Mouse (Mus musculus): ENCODE results near the gene Fancc. TPM values are rescaled to one million over a fixed set of nuclear protein-coding genes. Genes with fewer than 3 reads are reported as not detected.

The Fancc gene
- polyA plus RNA-seq, 1 experiment = 9.7 TPM

DNA sequence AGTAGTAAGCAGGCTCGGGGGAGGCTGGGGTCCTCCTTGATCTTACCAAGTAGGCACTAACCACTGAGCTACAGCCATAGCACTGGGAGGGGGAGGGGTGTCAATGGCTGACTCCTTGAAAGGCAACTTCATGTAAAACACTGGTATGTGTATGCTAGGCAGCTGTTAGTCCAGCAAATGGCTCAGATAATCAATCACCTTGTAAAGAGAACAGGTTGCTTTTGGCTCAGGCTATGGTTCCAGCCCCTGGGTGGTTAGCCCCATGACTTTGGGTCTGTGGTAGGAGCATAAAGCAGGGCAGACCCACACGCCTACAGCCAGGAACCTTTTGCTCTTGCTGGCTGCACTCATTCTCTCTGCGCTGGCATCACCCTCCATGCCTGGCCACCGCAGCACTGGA is 207.0 kb downstream of the Fancc start:
- H3K27me3 ChIP-seq (ENCODE audit: control insufficient read depth, insufficient read depth, low read length) = no peaks in the 10 kb centered on the region
- no peak overlapping the region for H3K27ac ChIP-seq (ENCODE audit: control insufficient read depth, insufficient read depth, low read depth, low read length)
- TF ChIP-seq CTCF (IDR thresholded peaks at IDR 0.05; ENCODE audit: control insufficient read depth, insufficient read depth, insufficient replicate concordance, low read depth, low read length) (no peak), POLR2A (IDR thresholded peaks at IDR 0.05; ENCODE audit: control insufficient read depth, low read depth, low read length) (no peak)
- H3K4me1 ChIP-seq (ENCODE audit: control insufficient read depth, insufficient read depth, low read length) = peaks cover 8% of the 10 kb centered on the region
- H3K4me3 ChIP-seq (ENCODE audit: control insufficient read depth, low read depth, low read length) = no peak overlapping the region
- H3K36me3 ChIP-seq (ENCODE audit: control insufficient read depth, insufficient read depth, low read length) = no peaks in the 10 kb centered on the region

DNA sequence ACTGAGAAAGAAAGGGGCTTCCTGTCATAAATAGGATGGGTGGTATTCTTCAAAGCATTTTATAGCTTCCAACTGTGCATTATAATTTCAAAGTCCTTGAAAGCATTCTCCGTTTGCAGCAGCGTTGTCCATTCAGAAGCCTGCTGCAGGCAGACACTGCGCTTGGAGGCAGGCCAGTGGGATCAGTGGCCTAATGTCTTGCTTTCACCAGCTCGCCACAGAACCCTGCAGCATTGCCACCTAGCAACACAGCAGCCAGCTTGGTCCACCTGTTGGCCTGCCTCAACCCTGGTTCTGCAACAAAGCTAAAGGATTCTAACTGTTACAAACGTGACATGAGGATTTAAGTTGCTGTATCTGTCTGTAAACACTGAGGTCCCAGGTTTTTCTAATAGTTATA is 207.4 kb downstream of the Fancc start:
- Histone ChIP-seq H3K4me1 (ENCODE audit: control insufficient read depth, insufficient read depth, low read length) (peaks cover 6% of the 10 kb centered on the region), H3K27ac (ENCODE audit: control insufficient read depth, insufficient read depth, low read depth, low read length) (no peak overlapping the region), H3K36me3 (ENCODE audit: control insufficient read depth, insufficient read depth, low read length) (no peaks in the 10 kb centered on the region), H3K27me3 (ENCODE audit: control insufficient read depth, insufficient read depth, low read length) (no peaks in the 10 kb centered on the region), H3K4me3 (ENCODE audit: control insufficient read depth, low read depth, low read length) (no peak overlapping the region)
- TF ChIP-seq POLR2A (IDR thresholded peaks at IDR 0.05; ENCODE audit: control insufficient read depth, low read depth, low read length) (no peak), CTCF (IDR thresholded peaks at IDR 0.05; ENCODE audit: control insufficient read depth, insufficient read depth, insufficient replicate concordance, low read depth, low read length) (no peak)

DNA sequence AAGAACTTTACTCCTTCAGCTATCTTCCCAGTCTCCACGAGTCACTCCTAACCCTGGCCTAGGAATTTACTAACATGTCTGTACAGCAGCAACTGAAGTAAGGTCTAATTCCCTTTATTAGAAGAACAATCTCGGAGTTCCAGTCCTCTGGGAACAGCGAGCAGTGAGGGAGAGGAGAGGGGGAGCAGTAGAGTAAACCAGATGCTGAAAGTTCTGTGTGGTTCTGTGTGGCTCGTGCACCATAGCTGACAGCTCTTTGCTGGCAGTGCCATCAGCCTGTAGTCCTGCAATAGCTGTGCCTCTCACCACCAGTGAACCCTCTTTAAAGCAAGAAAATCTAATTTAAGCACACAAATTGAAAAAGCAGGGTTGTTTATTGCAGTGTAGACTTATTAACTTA is 207.9 kb downstream of the Fancc start:
- no peak overlapping the region for H3K27ac ChIP-seq (ENCODE audit: control insufficient read depth, insufficient read depth, low read depth, low read length)
- H3K4me1 ChIP-seq (ENCODE audit: control insufficient read depth, insufficient read depth, low read length) = peaks cover 4% of the 10 kb centered on the region; the same call in 1 of the 2 replicates

DNA sequence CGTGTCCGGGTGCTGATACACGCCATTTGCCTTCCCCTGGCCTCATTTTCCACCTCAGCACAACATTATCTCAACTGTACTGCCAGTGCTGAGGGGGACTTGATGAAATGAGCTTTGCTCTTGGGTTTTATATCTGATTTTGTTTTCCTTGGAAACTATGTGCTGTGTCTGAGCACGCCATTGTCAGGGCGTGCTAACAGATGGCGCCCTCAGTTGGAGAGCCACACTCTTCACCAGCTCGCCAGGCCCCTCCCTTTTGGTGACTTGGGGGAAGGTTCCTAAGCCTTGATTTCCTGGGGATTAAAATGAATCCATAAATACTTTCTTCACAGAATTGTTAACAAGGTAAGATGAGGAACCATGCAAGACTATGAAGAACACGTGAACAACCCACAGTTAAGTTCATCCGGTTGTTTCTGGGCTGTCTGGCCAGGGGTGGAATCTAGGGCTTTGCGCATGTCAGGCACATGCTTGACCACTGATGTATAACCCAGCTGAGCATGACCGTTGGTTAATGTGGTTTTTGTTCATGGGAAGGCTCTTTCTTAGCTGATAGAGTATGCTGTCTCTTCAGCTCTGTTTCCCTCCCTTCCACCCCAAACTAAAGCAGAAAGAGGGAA is 210.5 kb downstream of the Fancc start:
- Histone ChIP-seq H3K27me3 (ENCODE audit: control insufficient read depth, insufficient read depth, low read length) (no peaks in the 10 kb centered on the region), H3K27ac (ENCODE audit: control insufficient read depth, insufficient read depth, low read depth, low read length) (no peak overlapping the region), H3K4me1 (ENCODE audit: control insufficient read depth, insufficient read depth, low read length) (no peaks in the 10 kb centered on the region; the same call in none of the 2 replicates), H3K4me3 (ENCODE audit: control insufficient read depth, low read depth, low read length) (no peak overlapping the region), H3K36me3 (ENCODE audit: control insufficient read depth, insufficient read depth, low read length) (no peaks in the 10 kb centered on the region)
- TF ChIP-seq CTCF (IDR thresholded peaks at IDR 0.05; ENCODE audit: control insufficient read depth, insufficient read depth, insufficient replicate concordance, low read depth, low read length) (no peak), POLR2A (IDR thresholded peaks at IDR 0.05; ENCODE audit: control insufficient read depth, low read depth, low read length) (no peak)

More for the DNA sequence above, 207.9 kb downstream of the Fancc start:
- no peaks in the 10 kb centered on the region for H3K27me3 ChIP-seq (ENCODE audit: control insufficient read depth, insufficient read depth, low read length)
- TF ChIP-seq POLR2A (IDR thresholded peaks at IDR 0.05; ENCODE audit: control insufficient read depth, low read depth, low read length) (no peak), CTCF (IDR thresholded peaks at IDR 0.05; ENCODE audit: control insufficient read depth, insufficient read depth, insufficient replicate concordance, low read depth, low read length) (no peak)
- no peak overlapping the region for H3K4me3 ChIP-seq (ENCODE audit: control insufficient read depth, low read depth, low read length)
- no peaks in the 10 kb centered on the region for H3K36me3 ChIP-seq (ENCODE audit: control insufficient read depth, insufficient read depth, low read length)

DNA sequence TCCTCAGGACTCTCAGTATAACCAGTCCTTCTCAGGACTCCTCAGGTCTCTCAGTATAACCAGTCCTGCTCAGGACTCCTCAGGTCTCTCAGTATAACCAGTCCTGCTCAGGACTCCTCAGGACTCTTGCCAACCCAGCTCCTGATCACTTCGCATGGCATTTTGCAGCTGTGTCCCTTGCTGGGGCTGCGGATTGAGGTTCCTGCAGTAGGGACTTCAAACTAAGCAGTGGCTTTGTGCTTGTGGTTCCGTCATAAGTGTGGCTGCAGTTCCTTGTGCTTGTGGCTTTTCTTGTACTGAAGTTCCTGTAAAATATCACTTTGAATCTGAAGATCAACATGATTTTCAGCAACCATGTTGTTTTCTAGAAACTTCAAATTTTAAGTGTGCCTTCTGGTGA is 212.3 kb downstream of the Fancc start:
- Histone ChIP-seq H3K27me3 (ENCODE audit: control insufficient read depth, insufficient read depth, low read length) (no peaks in the 10 kb centered on the region), H3K4me1 (ENCODE audit: control insufficient read depth, insufficient read depth, low read length) (no peaks in the 10 kb centered on the region; the same call in none of the 2 replicates), H3K4me3 (ENCODE audit: control insufficient read depth, low read depth, low read length) (no peak overlapping the region), H3K27ac (ENCODE audit: control insufficient read depth, insufficient read depth, low read depth, low read length) (no peak overlapping the region), H3K36me3 (ENCODE audit: control insufficient read depth, insufficient read depth, low read length) (no peaks in the 10 kb centered on the region)
- TF ChIP-seq CTCF (IDR thresholded peaks at IDR 0.05; ENCODE audit: control insufficient read depth, insufficient read depth, insufficient replicate concordance, low read depth, low read length) = no peak
- no peak for TF ChIP-seq POLR2A (IDR thresholded peaks at IDR 0.05; ENCODE audit: control insufficient read depth, low read depth, low read length)

DNA sequence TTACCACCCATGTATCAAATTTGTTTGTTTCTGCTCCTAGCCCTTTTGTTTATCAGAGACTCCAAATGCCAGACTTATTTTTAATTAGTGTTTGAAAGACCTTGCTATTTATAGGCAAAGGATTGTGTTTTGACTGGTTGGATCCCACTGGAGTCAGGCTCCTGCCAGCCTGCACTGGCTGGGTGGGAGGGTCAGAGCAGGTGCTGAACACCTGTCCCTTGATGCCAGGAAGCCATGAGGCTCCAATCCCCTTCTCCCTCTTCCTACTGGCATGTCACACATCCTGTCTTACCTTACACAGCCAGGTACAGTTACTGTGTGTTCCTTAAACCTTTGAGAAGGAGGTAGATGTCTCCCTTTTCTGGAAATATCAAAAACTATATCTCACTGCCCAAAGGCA is 213.8 kb downstream of the Fancc start:
- no peaks in the 10 kb centered on the region for H3K27me3 ChIP-seq (ENCODE audit: control insufficient read depth, insufficient read depth, low read length)
- TF ChIP-seq POLR2A (IDR thresholded peaks at IDR 0.05; ENCODE audit: control insufficient read depth, low read depth, low read length) (no peak), CTCF (IDR thresholded peaks at IDR 0.05; ENCODE audit: control insufficient read depth, insufficient read depth, insufficient replicate concordance, low read depth, low read length) (no peak)
- H3K27ac ChIP-seq (ENCODE audit: control insufficient read depth, insufficient read depth, low read depth, low read length) = no peak overlapping the region
- no peaks in the 10 kb centered on the region for H3K36me3 ChIP-seq (ENCODE audit: control insufficient read depth, insufficient read depth, low read length)
- no peaks in the 10 kb centered on the region; the same call in none of the 2 replicates for H3K4me1 ChIP-seq (ENCODE audit: control insufficient read depth, insufficient read depth, low read length)
- H3K4me3 ChIP-seq (ENCODE audit: control insufficient read depth, low read depth, low read length) = no peak overlapping the region

DNA sequence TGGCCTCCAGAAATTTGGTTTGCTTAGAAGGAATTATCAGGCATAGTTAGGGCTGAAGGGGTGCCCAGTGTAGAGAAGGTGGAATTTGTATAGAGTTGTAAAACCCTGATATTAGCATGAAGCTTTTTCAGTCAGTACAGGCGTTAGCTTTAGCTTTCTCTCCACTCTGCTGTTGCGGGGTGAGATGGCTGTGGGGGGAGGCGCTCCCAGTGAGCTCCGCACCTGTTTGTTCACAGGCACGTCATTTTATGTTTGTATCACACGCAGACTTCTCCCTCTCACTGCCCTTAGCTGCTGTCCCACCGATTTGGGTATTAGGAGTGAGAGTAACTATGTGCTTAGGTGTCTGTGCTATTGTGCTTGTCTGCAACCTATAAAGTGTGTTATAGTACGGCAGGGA is 215.9 kb downstream of the Fancc start:
- H3K27ac ChIP-seq (ENCODE audit: control insufficient read depth, insufficient read depth, low read depth, low read length) = no peak overlapping the region
- H3K4me3 ChIP-seq (ENCODE audit: control insufficient read depth, low read depth, low read length) = no peak overlapping the region
- H3K27me3 ChIP-seq (ENCODE audit: control insufficient read depth, insufficient read depth, low read length) = no peaks in the 10 kb centered on the region
- H3K36me3 ChIP-seq (ENCODE audit: control insufficient read depth, insufficient read depth, low read length) = no peaks in the 10 kb centered on the region
- TF ChIP-seq CTCF (IDR thresholded peaks at IDR 0.05; ENCODE audit: control insufficient read depth, insufficient read depth, insufficient replicate concordance, low read depth, low read length) = no peak
- no peaks in the 10 kb centered on the region; the same call in 1 of the 2 replicates for H3K4me1 ChIP-seq (ENCODE audit: control insufficient read depth, insufficient read depth, low read length)

Data from testis, adult 2 months (tissue).